Mouse (Mus musculus) adrenal gland, adult 2 months (tissue): ENCODE measurements around the gene Lsamp. TPM values are rescaled to one million over a fixed set of nuclear protein-coding genes. Genes with fewer than 3 reads are reported as not detected.

ENCODE experiments used
- DNase-seq: peaks from one replicate; pipeline ENCODE4 v3.0.0; 2021
- polyA plus RNA-seq: library from polyadenylated mRNA; depleted of rRNA; stranded (reverse); fragments of >200 nt; gene quantifications from 2 replicates; pipeline ENCODE4 v1.2.3, GENCODE M21; 2012
- total RNA-seq, 2 experiments: library from RNA; stranded (reverse); gene quantifications; 2 replicates each; pipeline ENCODE4 v1.2.3; 2021

Gene Lsamp
- total and polyA plus RNA-seq, 3 experiments, result 0.79 to 7.0 (median 4.6) TPM

GRCm38 (mm10) chr16:41771427-41772125 is 1787.4 kb downstream of the Lsamp start:
- no peak for DNase-seq

GRCm38 (mm10) chr16:41777586-41777985 is 1793.4 kb downstream of the Lsamp start:
- DNase-seq, result no peak

GRCm38 (mm10) chr16:41785600-41785999 is 1801.4 kb downstream of the Lsamp start:
- DNase-seq, result no peak

- DNase-seq, result no peak
These were observed 1802.5 kb downstream of the Lsamp start for GRCm38 (mm10) chr16:41786704-41787103.

- DNase-seq, result no peak
These were observed 1803.0 kb downstream of the Lsamp start for GRCm38 (mm10) chr16:41787146-41787545.

- DNase-seq, result no peak
These were observed 1805.9 kb downstream of the Lsamp start for GRCm38 (mm10) chr16:41790016-41790415.

GRCm38 (mm10) chr16:41820369-41820768 is 1836.2 kb downstream of the Lsamp start:
- no peak for DNase-seq

GRCm38 (mm10) chr16:41826899-41827604 is 1842.9 kb downstream of the Lsamp start:
- no peak for DNase-seq

GRCm38 (mm10) chr16:41827605-41827948 is 1843.4 kb downstream of the Lsamp start:
- DNase-seq, result no peak

- DNase-seq, result no peak
These were observed 1850.5 kb downstream of the Lsamp start for GRCm38 (mm10) chr16:41834637-41835036.

- DNase-seq, result no peak
These were observed 1851.6 kb downstream of the Lsamp start for GRCm38 (mm10) chr16:41835745-41836144.

- DNase-seq, result no peak
These were observed 1855.7 kb downstream of the Lsamp start for GRCm38 (mm10) chr16:41839751-41840404.

GRCm38 (mm10) chr16:41846903-41847302 is 1862.7 kb downstream of the Lsamp start:
- no peak for DNase-seq

- DNase-seq, result no peak
These were observed 1887.9 kb downstream of the Lsamp start for GRCm38 (mm10) chr16:41871917-41872593.

GRCm38 (mm10) chr16:41888546-41889165 is 1904.5 kb downstream of the Lsamp start:
- no peak for DNase-seq

- no peak for DNase-seq
These were observed 1916.6 kb downstream of the Lsamp start for GRCm38 (mm10) chr16:41900783-41901182.

- no peak for DNase-seq
These were observed 1919.5 kb downstream of the Lsamp start for GRCm38 (mm10) chr16:41903654-41904053.

- no peak for DNase-seq
These were observed 1928.5 kb downstream of the Lsamp start for GRCm38 (mm10) chr16:41912584-41913193.

GRCm38 (mm10) chr16:41913346-41913745 is 1929.2 kb downstream of the Lsamp start:
- no peak for DNase-seq

GRCm38 (mm10) chr16:41916342-41916741 is 1932.2 kb downstream of the Lsamp start:
- no peak for DNase-seq

- DNase-seq, result no peak
These were observed 1933.1 kb downstream of the Lsamp start for GRCm38 (mm10) chr16:41917057-41917821.
